Mouse (Mus musculus): ENCODE measurements at regions not wholly inside any gene's neighbourhood (a gene's known extent, or its start where the extent isn't known, plus 50 kb on each side); places are given as distances from the start of the nearest gene placed in this dataset.

DNA sequence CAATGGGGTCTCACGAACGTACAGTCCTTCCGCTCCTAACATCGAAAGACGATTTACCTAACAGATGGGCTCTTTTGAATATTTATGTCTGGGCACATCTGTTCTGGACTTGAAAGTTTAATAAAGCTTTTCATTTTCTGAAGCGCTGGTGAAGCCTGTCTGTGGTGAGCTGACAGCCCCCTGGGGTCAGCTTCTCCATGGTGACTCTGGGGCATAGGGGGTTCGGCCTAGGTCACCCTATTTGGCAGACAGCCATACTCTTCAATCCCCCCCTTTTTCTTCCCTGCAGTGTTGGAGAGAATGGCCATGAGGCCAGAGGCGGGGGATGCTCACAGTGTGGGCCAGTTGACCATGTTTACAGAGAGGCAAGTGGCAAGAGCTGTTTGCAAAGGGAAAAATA, 232.8 kb downstream of the Slc4a3 start:
- no peaks in the 10 kb centered on the region for H3K27me3 ChIP-seq (ENCODE audit: insufficient read depth, low read length)
- no peak overlapping the region for H3K4me3 ChIP-seq (replicated peaks; ENCODE audit: low read length)
- H3K4me1 ChIP-seq (replicated peaks; ENCODE audit: low read depth, low read length): no peaks in the 10 kb centered on the region
- TF ChIP-seq POU5F1 (IDR thresholded peaks at IDR 0.05; ENCODE audit: borderline replicate concordance, low read length) (no peak), NANOG (IDR thresholded peaks at IDR 0.05; ENCODE audit: borderline replicate concordance, low read length) (no peak)
- no peaks in the 10 kb centered on the region for H3K9me3 ChIP-seq (ENCODE audit: low read length)
- no peaks in the 10 kb centered on the region for H3K36me3 ChIP-seq (ENCODE audit: insufficient read depth, low read length)

DNA sequence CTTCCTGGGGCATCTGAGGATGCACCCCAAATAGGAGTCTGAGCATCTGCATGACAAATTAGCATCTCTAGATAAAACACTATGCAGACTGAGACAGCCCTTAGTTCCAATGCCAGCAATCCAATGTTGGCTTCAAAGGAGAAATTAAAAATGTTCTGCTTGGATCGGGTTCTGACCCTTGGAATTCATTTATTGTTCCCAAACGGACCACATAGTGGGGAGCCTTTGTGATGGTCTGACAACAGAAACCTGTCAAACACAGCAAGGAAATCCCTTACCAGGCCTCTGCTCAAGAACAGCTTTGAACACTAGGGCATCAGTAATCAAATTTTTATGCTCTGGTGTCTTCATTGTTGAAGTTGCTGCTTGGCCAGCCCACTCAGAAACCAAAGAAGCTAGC, 237.1 kb downstream of the Slc4a3 start:
- Histone ChIP-seq H3K4me3 (replicated peaks; ENCODE audit: low read length) (no peak overlapping the region), H3K36me3 (ENCODE audit: insufficient read depth, low read length) (no peaks in the 10 kb centered on the region), H3K9me3 (ENCODE audit: low read length) (no peaks in the 10 kb centered on the region), H3K4me1 (replicated peaks; ENCODE audit: low read depth, low read length) (peaks cover 8% of the 10 kb centered on the region; the same call in 1 of the 2 replicates), H3K27me3 (ENCODE audit: insufficient read depth, low read length) (no peaks in the 10 kb centered on the region)
- TF ChIP-seq POU5F1 (IDR thresholded peaks at IDR 0.05; ENCODE audit: borderline replicate concordance, low read length) (no peak), NANOG (IDR thresholded peaks at IDR 0.05; ENCODE audit: borderline replicate concordance, low read length) (no peak), CTCF (conservative IDR thresholded peaks at IDR 0.05; ENCODE audit: low read length) (no peak)

DNA sequence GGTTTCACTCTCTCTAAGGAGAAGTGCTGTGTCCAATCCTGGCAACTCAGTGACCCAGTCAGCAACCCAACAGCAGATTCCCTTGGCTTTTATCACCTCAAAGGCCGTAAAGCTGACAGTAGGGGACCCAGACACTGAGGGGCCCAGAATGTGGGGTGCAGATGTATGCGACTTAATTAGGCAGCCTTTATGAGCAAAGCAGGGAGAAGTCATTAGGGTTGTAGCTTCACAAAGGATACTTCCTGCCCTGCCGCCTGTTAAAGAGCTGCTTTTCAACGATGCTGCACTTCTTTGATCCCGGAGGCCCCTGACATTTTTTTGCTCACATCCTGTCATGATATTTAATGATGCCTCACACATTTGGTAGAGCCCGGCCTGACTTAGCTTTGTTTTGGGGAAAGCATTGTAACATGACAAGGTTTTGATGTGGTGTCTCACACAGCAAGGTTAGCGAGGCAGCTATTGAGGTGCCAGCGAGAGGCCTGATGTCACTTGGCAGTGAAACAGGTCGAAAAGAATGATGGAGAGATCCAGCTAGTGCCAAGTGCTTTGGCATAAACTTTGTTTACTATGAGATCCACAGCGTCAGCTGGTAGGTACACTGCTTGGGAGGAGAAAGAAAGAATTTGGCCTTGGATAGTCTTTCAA, 240.2 kb downstream of the Slc4a3 start:
- no peak overlapping the region for H3K4me3 ChIP-seq (replicated peaks; ENCODE audit: low read length)
- TF ChIP-seq POU5F1 (IDR thresholded peaks at IDR 0.05; ENCODE audit: borderline replicate concordance, low read length): no peak
- no peak for TF ChIP-seq CTCF (conservative IDR thresholded peaks at IDR 0.05; ENCODE audit: low read length)
- no peak for TF ChIP-seq NANOG (IDR thresholded peaks at IDR 0.05; ENCODE audit: borderline replicate concordance, low read length)
- H3K27me3 ChIP-seq (ENCODE audit: insufficient read depth, low read length): no peaks in the 10 kb centered on the region
- peaks cover 8% of the 10 kb centered on the region; the same call in 1 of the 2 replicates for H3K4me1 ChIP-seq (replicated peaks; ENCODE audit: low read depth, low read length)
- no peaks in the 10 kb centered on the region for H3K36me3 ChIP-seq (ENCODE audit: insufficient read depth, low read length)
- H3K9me3 ChIP-seq (ENCODE audit: low read length): no peaks in the 10 kb centered on the region

DNA sequence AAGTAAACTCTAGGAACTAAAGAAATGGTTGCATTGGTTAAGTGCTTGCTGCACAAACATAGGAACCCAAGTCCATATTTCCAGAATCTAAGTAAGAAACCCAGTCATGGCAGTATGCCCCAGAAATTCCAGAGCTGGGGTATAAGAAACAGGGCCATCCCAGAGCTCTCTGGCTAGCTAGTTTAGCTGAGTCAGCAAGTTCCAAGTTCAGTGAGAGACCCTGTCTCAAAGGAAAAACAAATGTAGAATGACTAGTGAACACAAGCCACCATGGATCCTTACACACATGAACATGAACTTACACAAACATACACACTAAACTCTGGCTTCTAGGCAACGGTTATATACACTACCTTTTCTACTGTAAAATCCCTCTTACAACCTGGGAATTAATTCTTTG, 245.4 kb downstream of the Slc4a3 start:
- no peak overlapping the region for H3K4me3 ChIP-seq (replicated peaks; ENCODE audit: low read length)
- H3K4me1 ChIP-seq (replicated peaks; ENCODE audit: low read depth, low read length): no peaks in the 10 kb centered on the region
- no peaks in the 10 kb centered on the region for H3K27me3 ChIP-seq (ENCODE audit: insufficient read depth, low read length)
- no peaks in the 10 kb centered on the region for H3K9me3 ChIP-seq (ENCODE audit: low read length)
- H3K36me3 ChIP-seq (ENCODE audit: insufficient read depth, low read length): no peaks in the 10 kb centered on the region
- TF ChIP-seq NANOG (IDR thresholded peaks at IDR 0.05; ENCODE audit: borderline replicate concordance, low read length): no peak
- TF ChIP-seq CTCF (conservative IDR thresholded peaks at IDR 0.05; ENCODE audit: low read length): no peak
- no peak for TF ChIP-seq POU5F1 (IDR thresholded peaks at IDR 0.05; ENCODE audit: borderline replicate concordance, low read length)

DNA sequence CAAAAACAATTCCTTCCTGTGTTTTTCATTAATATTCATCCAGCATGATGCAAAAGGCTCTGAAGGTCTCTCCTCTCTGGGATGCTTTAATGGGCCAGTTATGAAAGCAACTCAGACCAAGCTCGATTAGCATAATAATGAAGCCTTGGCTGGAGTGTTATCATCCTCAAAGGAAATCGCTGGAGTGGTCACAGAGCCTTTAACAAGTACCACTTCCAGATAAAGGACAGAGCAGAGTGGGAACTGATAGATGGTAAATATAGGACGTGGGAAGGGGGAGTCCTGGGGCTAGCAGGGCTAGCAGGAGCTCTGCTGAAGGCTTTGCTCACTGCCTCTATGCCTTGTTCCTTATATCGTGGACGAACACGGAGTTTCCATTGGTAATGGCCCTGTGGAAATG, 251.7 kb downstream of the Slc4a3 start:
- H3K27me3 ChIP-seq (ENCODE audit: insufficient read depth, low read length): no peaks in the 10 kb centered on the region
- peaks cover 2% of the 10 kb centered on the region; the same call in 1 of the 2 replicates for H3K9me3 ChIP-seq (ENCODE audit: low read length)
- H3K4me3 ChIP-seq (replicated peaks; ENCODE audit: low read length): no peak overlapping the region
- H3K4me1 ChIP-seq (replicated peaks; ENCODE audit: low read depth, low read length): peaks cover 23% of the 10 kb centered on the region
- no peaks in the 10 kb centered on the region for H3K36me3 ChIP-seq (ENCODE audit: insufficient read depth, low read length)
- TF ChIP-seq NANOG (IDR thresholded peaks at IDR 0.05; ENCODE audit: borderline replicate concordance, low read length) (no peak; the same call in 1 of the 2 replicates), CTCF (conservative IDR thresholded peaks at IDR 0.05; ENCODE audit: low read length) (no peak), POU5F1 (IDR thresholded peaks at IDR 0.05; ENCODE audit: borderline replicate concordance, low read length) (no peak)

GRCm38 (mm10) chr1:75798375-75799099, 252.5 kb downstream of the Slc4a3 start:
- Histone ChIP-seq H3K4me1 (replicated peaks; ENCODE audit: low read depth, low read length) (peaks cover 30% of the 10 kb centered on the region), H3K27me3 (ENCODE audit: insufficient read depth, low read length) (no peaks in the 10 kb centered on the region), H3K4me3 (replicated peaks; ENCODE audit: low read length) (no peak overlapping the region), H3K9me3 (ENCODE audit: low read length) (peaks cover 2% of the 10 kb centered on the region; the same call in 1 of the 2 replicates), H3K36me3 (ENCODE audit: insufficient read depth, low read length) (no peaks in the 10 kb centered on the region)
- TF ChIP-seq POU5F1 (IDR thresholded peaks at IDR 0.05; ENCODE audit: borderline replicate concordance, low read length): no peak
- TF ChIP-seq CTCF (conservative IDR thresholded peaks at IDR 0.05; ENCODE audit: low read length): no peak
- no peak for TF ChIP-seq NANOG (IDR thresholded peaks at IDR 0.05; ENCODE audit: borderline replicate concordance, low read length)

DNA sequence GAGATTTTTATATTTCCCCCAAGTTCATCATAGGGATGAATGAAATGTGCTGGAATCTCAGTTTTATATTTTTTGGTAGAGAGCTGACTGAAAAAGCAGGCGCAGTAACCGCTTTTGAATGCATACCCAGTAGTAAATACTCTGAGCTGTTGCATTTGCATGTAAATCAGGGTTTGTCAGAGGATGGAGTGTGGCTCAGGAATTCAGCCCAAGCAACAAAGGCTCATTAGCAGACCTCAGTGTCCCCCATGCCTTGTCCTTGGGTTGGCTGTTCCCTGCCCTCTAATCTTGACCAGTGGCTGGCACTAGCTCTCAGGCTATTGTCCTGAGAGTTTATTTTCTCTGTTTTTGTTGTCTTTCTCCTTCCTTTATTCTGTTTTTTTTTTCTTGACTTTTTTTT, 258.4 kb downstream of the Slc4a3 start:
- peak; percentile 69; the same call in 1 of the 2 replicates for TF ChIP-seq NANOG (IDR thresholded peaks at IDR 0.05; ENCODE audit: borderline replicate concordance, low read length)
- no peak for TF ChIP-seq POU5F1 (IDR thresholded peaks at IDR 0.05; ENCODE audit: borderline replicate concordance, low read length)
- Histone ChIP-seq H3K27me3 (ENCODE audit: insufficient read depth, low read length) (no peaks in the 10 kb centered on the region), H3K9me3 (ENCODE audit: low read length) (peaks cover 2% of the 10 kb centered on the region; the same call in 1 of the 2 replicates), H3K4me3 (replicated peaks; ENCODE audit: low read length) (no peak overlapping the region), H3K36me3 (ENCODE audit: insufficient read depth, low read length) (no peaks in the 10 kb centered on the region), H3K4me1 (replicated peaks; ENCODE audit: low read depth, low read length) (peaks cover 47% of the 10 kb centered on the region)

- no peaks in the 10 kb centered on the region for H3K36me3 ChIP-seq (ENCODE audit: insufficient read depth, low read length)
- no peaks in the 10 kb centered on the region for H3K9me3 ChIP-seq (ENCODE audit: low read length)
- H3K4me1 ChIP-seq (replicated peaks; ENCODE audit: low read depth, low read length): no peaks in the 10 kb centered on the region
- no peak overlapping the region for H3K4me3 ChIP-seq (replicated peaks; ENCODE audit: low read length)
- H3K27me3 ChIP-seq (ENCODE audit: insufficient read depth, low read length): no peaks in the 10 kb centered on the region
- no peak for TF ChIP-seq POU5F1 (IDR thresholded peaks at IDR 0.05; ENCODE audit: borderline replicate concordance, low read length)
- TF ChIP-seq CTCF (conservative IDR thresholded peaks at IDR 0.05; ENCODE audit: low read length): no peak
- TF ChIP-seq NANOG (IDR thresholded peaks at IDR 0.05; ENCODE audit: borderline replicate concordance, low read length): no peak
Observed at GRCm38 (mm10) chr1:75812471-75812870, 266.4 kb downstream of the Slc4a3 start.
